Mouse (Mus musculus) kidney, embryonic 14.5 days (tissue): Measurements from ENCODE around the gene Zcchc2. TPM values are rescaled to one million over a fixed set of nuclear protein-coding genes. Genes with fewer than 3 reads are reported as not detected.

Experiments
- ATAC-seq: fragments of 200-750 bp; cut with Nextera tagmentation; 2 replicates; pipeline ENCODE4 v1.8.0; 2017; ENCODE audit warnings: moderate number of reproducible peaks, mild to moderate bottlenecking, moderate TSS enrichment, moderate library complexity; ENCODE audit not compliant: low FRiP score, low TSS enrichment
- H3K27ac ChIP-seq: fragments of 300-500 bp; sonication (generic); 2 replicates; pipeline ENCODE4 v1.5.1; 2014; ENCODE audit warnings: low read depth, mild to moderate bottlenecking, low read length, moderate library complexity, mixed read lengths
- H3K27me3 ChIP-seq: fragments of 300-500 bp; sonication (generic); 2 replicates; pipeline ENCODE4 v1.6.1; 2014; ENCODE audit warnings: mild to moderate bottlenecking, low read length; ENCODE audit not compliant: control insufficient read depth, insufficient read depth
- H3K36me3 ChIP-seq: fragments of 300-500 bp; sonication (generic); 2 replicates; pipeline ENCODE4 v1.6.1; 2014; ENCODE audit warnings: low read length, mixed read lengths; ENCODE audit not compliant: control insufficient read depth, insufficient read depth
- H3K4me1 ChIP-seq: fragments of 300-500 bp; sonication (generic); 2 replicates; pipeline ENCODE4 v1.6.1; 2014; ENCODE audit warnings: low read length, mixed read lengths; ENCODE audit not compliant: control insufficient read depth, insufficient read depth
- H3K4me2 ChIP-seq: fragments of 300-500 bp; sonication (generic); replicated peaks from 2 replicates; pipeline ENCODE4 v1.6.1; 2014; ENCODE audit warnings: low read depth, mild to moderate bottlenecking, low read length
- H3K4me3 ChIP-seq: fragments of 300-500 bp; sonication (generic); 2 replicates; pipeline ENCODE4 v1.5.1; 2014; ENCODE audit warnings: mild to moderate bottlenecking, low read length
- H3K9ac ChIP-seq: fragments of 300-500 bp; sonication (generic); 2 replicates; pipeline ENCODE4 v1.6.1; 2014; ENCODE audit warnings: low read depth, mild to moderate bottlenecking, low read length, moderate library complexity
- H3K9me3 ChIP-seq: fragments of 300-500 bp; sonication (generic); 2 replicates; pipeline ENCODE4 v1.6.1; 2016; ENCODE audit warnings: low read length; ENCODE audit not compliant: control insufficient read depth
- WGBS: fragments of 180-500 bp; shearing (Covaris S2); extraction: QIAGEN DNeasy Blood & Tissue Kit; methylation state at CpG from one replicate; pipeline ENCODE4 v1.1.7; 2014; 5-methylcytosine and 5-hydroxymethylcytosine counted together
- polyA plus RNA-seq: library from polyadenylated mRNA; unstranded; fragments of >200 nt; fragmentation: Nextera tagmentation; extraction: Ambion mirVana; gene quantifications from 2 replicates; pipeline ENCODE4 v1.2.1, GENCODE M21; 2014

Gene Zcchc2
- polyA plus RNA-seq, 1 experiment from 2014 or later, result 5.0 TPM

DNA sequence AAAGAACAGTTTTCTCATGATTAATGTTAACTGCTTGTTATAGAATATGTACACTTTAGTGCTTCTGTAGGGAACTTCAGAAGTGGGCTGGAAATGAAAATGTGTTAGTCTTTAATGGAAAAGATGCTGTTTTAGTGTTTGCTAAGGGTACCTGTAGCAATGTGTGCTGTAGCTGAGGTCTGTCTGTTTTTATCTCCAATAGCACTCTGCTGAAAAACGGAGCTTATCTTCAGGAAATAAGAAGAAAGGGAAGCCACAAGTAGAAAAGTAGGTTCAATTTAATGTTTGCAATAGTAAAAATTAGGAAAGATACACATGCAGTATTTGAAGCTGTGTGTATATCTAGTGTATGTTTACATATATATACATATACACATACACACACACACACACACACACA, 32.8 kb downstream of the Zcchc2 start:
- 82% methylated on average over 1 of the region's 1 CpGs for WGBS
- no peak overlapping the region for H3K4me2 ChIP-seq
- no peaks in the 10 kb centered on the region for H3K9me3 ChIP-seq
- H3K4me1 ChIP-seq, result no peaks in the 10 kb centered on the region
- peaks cover 67% of the 10 kb centered on the region for H3K36me3 ChIP-seq
- ATAC-seq, result no peak
- no peak overlapping the region for H3K9ac ChIP-seq
- H3K27ac ChIP-seq, result no peak overlapping the region
- H3K4me3 ChIP-seq, result no peak overlapping the region
- H3K27me3 ChIP-seq, result no peaks in the 10 kb centered on the region

- no peaks in the 10 kb centered on the region for H3K9me3 ChIP-seq
- H3K4me3 ChIP-seq, result no peak overlapping the region
- H3K4me2 ChIP-seq, result no peak overlapping the region
- WGBS, result 66% methylated on average over 2 of the region's 2 CpGs
- no peaks in the 10 kb centered on the region for H3K4me1 ChIP-seq
- H3K27ac ChIP-seq, result no peak overlapping the region
- no peak for ATAC-seq
- H3K27me3 ChIP-seq, result no peaks in the 10 kb centered on the region
- H3K9ac ChIP-seq, result no peak overlapping the region
- peaks cover 58% of the 10 kb centered on the region for H3K36me3 ChIP-seq
Measured at GRCm38 (mm10) chr1:106024254-106024653, 34.0 kb downstream of the Zcchc2 start.

DNA sequence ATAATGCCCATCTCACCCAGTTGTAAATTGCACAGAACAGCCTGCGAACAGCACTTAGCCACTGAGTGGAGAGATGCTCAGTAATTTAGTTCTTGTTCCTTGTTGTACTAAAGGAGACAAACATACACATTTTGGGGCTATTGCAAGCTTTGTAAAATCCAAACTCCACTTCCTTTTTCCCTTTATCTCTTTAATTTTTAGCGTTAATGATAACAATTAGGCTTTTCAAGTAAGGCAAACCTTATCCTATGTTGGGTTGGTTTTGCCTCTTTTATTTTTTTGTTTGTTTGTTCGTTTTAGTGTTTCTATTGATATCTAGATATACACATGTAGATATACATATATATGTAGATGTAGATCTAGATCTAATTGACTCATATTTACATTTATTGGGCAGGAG, 34.6 kb downstream of the Zcchc2 start:
- Histone ChIP-seq H3K27ac (no peak overlapping the region), H3K27me3 (no peaks in the 10 kb centered on the region), H3K4me3 (no peak overlapping the region), H3K4me1 (no peaks in the 10 kb centered on the region), H3K4me2 (no peak overlapping the region), H3K9ac (no peak overlapping the region), H3K9me3 (no peaks in the 10 kb centered on the region), H3K36me3 (peaks cover 58% of the 10 kb centered on the region)
- 91% methylated on average over 3 of the region's 3 CpGs for WGBS
- no peak for ATAC-seq

DNA sequence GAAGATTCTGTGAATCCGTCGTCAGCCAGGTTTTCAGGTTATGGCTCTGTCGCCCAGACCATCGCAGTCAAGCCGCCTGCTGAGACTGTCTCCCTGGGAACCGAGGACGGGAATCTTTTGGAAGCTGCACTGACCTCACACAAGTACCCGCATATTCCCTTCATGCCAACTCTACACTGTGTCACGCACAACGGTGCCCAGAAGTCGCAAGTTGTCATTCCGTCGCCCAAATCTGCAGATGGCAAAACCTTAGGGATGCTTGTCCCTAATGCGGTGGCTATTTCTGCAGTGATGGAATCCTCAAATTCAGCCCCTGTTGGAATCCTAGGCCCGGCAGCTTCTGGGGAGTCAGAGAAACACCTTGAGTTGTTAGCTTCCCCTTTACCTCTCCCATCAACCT, 39.6 kb downstream of the Zcchc2 start:
- Histone ChIP-seq H3K9ac (no peak overlapping the region), H3K27me3 (no peaks in the 10 kb centered on the region), H3K4me2 (no peak overlapping the region), H3K27ac (no peak overlapping the region), H3K4me3 (no peak overlapping the region), H3K36me3 (peaks cover 39% of the 10 kb centered on the region), H3K9me3 (no peaks in the 10 kb centered on the region), H3K4me1 (peaks cover 27% of the 10 kb centered on the region)
- WGBS, result 88% methylated on average over 15 of the region's 15 CpGs
- ATAC-seq, result no peak

GRCm38 (mm10) chr1:106030331-106030730, 40.1 kb downstream of the Zcchc2 start:
- Histone ChIP-seq H3K4me2 (no peak overlapping the region), H3K9ac (no peak overlapping the region), H3K4me1 (peaks cover 27% of the 10 kb centered on the region), H3K9me3 (no peaks in the 10 kb centered on the region), H3K36me3 (peaks cover 39% of the 10 kb centered on the region), H3K27me3 (no peaks in the 10 kb centered on the region), H3K27ac (no peak overlapping the region), H3K4me3 (no peak overlapping the region)
- WGBS, result 79% methylated on average over 10 of the region's 10 CpGs
- ATAC-seq, result peak; percentile 38; the same call in 1 of the 2 replicates

DNA sequence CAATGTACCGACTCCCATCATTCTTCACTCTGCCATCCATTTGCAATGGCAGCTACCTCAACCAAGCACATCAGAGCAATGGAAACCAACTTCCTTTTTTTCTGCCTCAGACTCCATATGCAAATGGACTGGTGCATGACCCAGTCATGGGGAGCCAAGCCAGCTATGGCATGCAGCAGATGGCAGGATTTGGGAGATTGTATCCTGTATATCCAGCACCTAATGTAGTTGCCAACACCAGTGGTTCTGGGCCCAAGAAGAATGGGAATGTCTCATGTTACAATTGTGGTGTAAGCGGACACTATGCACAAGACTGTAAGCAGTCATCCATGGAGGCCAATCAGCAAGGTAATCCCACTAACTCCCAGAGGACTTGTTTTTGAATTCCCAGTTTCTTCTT, 40.7 kb downstream of the Zcchc2 start:
- Histone ChIP-seq H3K4me2 (no peak overlapping the region), H3K9me3 (no peaks in the 10 kb centered on the region), H3K9ac (no peak overlapping the region), H3K27ac (peak overlapping the region; percentile 56; the same call in 1 of the 2 replicates), H3K4me1 (peaks cover 27% of the 10 kb centered on the region), H3K27me3 (no peaks in the 10 kb centered on the region), H3K4me3 (no peak overlapping the region), H3K36me3 (peaks cover 39% of the 10 kb centered on the region)
- 69% methylated on average over 2 of the region's 2 CpGs for WGBS
- peak; percentile 68 for ATAC-seq

- H3K4me2 ChIP-seq, result no peak overlapping the region
- H3K36me3 ChIP-seq, result peaks cover 38% of the 10 kb centered on the region
- no peaks in the 10 kb centered on the region for H3K27me3 ChIP-seq
- H3K4me3 ChIP-seq, result no peak overlapping the region
- H3K4me1 ChIP-seq, result peaks cover 27% of the 10 kb centered on the region
- WGBS, result 43% methylated on average over 6 of the region's 6 CpGs
- H3K27ac ChIP-seq, result peak overlapping the region; percentile 8; the same call in 1 of the 2 replicates
- H3K9me3 ChIP-seq, result no peaks in the 10 kb centered on the region
- no peak overlapping the region for H3K9ac ChIP-seq
- ATAC-seq, result no peak
Measured at GRCm38 (mm10) chr1:106031908-106032307, 41.7 kb downstream of the Zcchc2 start.

- Histone ChIP-seq H3K4me2 (no peak overlapping the region), H3K27ac (no peak overlapping the region), H3K9ac (no peak overlapping the region), H3K4me3 (no peak overlapping the region), H3K36me3 (peaks cover 21% of the 10 kb centered on the region; the same call in 1 of the 2 replicates), H3K9me3 (no peaks in the 10 kb centered on the region), H3K4me1 (peaks cover 27% of the 10 kb centered on the region), H3K27me3 (no peaks in the 10 kb centered on the region)
- ATAC-seq, result peak; percentile 1; the same call in 1 of the 2 replicates
- 55% methylated on average over 7 of the region's 7 CpGs for WGBS
Measured at GRCm38 (mm10) chr1:106034776-106035175, 44.6 kb downstream of the Zcchc2 start.

DNA sequence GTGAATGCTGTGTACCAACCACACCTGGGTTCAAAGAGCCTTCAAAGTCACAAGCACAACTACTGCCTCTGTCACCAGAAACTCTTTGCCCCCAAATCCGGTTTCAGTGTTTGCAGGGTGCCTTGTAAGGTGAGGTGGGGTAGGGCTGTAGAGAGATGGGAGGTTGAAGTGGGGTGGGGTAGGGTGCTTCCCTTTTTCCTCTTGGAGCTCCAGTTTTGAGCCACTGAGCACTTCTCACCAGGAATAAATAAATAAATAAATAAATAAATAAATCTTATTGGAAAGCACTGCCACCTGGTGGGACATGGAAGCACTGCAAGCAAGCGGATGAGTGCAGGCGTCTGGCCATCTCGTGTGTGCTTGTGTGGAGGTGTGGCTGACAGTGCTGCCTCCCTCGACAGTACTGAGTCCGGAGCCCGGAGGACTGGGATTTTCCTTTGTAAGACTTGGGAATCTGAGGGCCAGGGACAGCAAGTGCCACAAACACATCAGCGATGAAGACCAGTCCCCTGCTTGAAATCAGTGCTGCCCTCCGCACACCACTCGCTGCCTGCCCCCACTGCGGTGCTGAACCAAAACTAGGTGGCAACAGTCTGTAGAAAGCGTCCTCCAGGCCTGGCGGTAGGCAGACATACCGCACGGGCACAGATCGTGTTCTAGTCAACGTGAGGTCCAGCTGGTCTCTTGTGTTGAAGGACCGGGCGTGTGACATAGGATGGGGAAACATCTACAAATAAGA, 46.8 kb downstream of the Zcchc2 start:
- H3K4me1 ChIP-seq, result peaks cover 9% of the 10 kb centered on the region
- H3K4me3 ChIP-seq, result no peak overlapping the region
- no peak overlapping the region for H3K4me2 ChIP-seq
- H3K9ac ChIP-seq, result no peak overlapping the region
- no peaks in the 10 kb centered on the region for H3K9me3 ChIP-seq
- WGBS, result 62% methylated on average over 19 of the region's 19 CpGs
- ATAC-seq, result peak; percentile 55
- H3K27me3 ChIP-seq, result no peaks in the 10 kb centered on the region
- no peak overlapping the region for H3K27ac ChIP-seq
- H3K36me3 ChIP-seq, result peaks cover 12% of the 10 kb centered on the region; the same call in 1 of the 2 replicates
